Mouse (Mus musculus) adrenal gland, postnatal 0 days (tissue): ENCODE data around the gene Atp1b4. TPM values are rescaled to one million over a fixed set of nuclear protein-coding genes. Genes with fewer than 3 reads are reported as not detected.

ENCODE experiments used
- polyA plus RNA-seq: library from polyadenylated mRNA; unstranded; fragments of >200 nt; fragmentation: Nextera tagmentation; extraction: Ambion mirVana; gene quantifications from 2 replicates; pipeline ENCODE4 v1.2.1, GENCODE M21; 2015

The Atp1b4 gene
- polyA plus RNA-seq: 0.19 and 3.3 TPM in 2 replicates

DNA sequence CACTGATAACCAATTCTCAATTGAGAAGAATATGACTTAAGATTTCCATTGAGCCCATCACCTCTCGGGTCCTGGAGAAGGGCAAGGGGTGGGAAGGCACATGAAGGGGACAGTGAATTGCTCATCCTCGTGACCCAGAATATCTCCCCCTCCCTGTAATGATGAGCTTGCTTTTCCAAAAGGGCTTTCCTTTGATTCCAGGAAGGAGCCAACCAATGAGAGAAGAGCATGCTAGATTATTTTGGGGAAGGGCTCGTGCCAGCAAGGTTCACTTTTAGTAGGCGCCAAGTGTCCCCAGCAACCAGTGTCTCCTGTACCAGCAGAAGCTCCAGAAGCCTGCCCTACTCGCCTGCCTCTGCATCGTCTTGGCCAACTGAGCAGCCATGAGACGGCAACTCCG is at the start of gene Atp1b4:
Gene Atp1b4, plus strand, starts transcription at position 301 of the 400 bp plus-strand sequence.

Other genes with a start within 250 kb of the Atp1b4 start
- 0.25 TPM in 1 of 2 replicates, not detected in the other for gene Rhox10, start 249.7 kb upstream of the Atp1b4 start, polyA plus RNA-seq
- gene Rhox11, start 231.0 kb upstream of the Atp1b4 start, polyA plus RNA-seq: not detected in 2 replicates
- not detected in 2 replicates for gene Rhox12, start 205.3 kb upstream of the Atp1b4 start, polyA plus RNA-seq
- gene Rhox13, start 195.0 kb upstream of the Atp1b4 start, polyA plus RNA-seq: not detected in 2 replicates
- 2.9 and 4.5 TPM in 2 replicates for gene Zbtb33, start 126.4 kb upstream of the Atp1b4 start, polyA plus RNA-seq
- gene Tmem255a, start 63.7 kb upstream of the Atp1b4 start, polyA plus RNA-seq: 14.0 and 14.3 TPM in 2 replicates
- 251 and 270 TPM in 2 replicates for gene Lamp2, start 140.3 kb downstream of the Atp1b4 start, polyA plus RNA-seq